Mouse (Mus musculus): ENCODE data around the gene F13a1.

F13a1 gene

GRCm38 (mm10) chr13:36953676-36954075 lies 96.4 kb downstream of the F13a1 start:
- no peak for DNase-seq (ENCODE audit: low spot score)

GRCm38 (mm10) chr13:36941891-36942290 lies 108.2 kb downstream of the F13a1 start:
- no peak for DNase-seq (ENCODE audit: low spot score)

GRCm38 (mm10) chr13:36932066-36932465 lies 118.0 kb downstream of the F13a1 start:
- DNase-seq (ENCODE audit: low spot score), result no peak

- no peak for DNase-seq (ENCODE audit: low spot score)
Observed at GRCm38 (mm10) chr13:36919737-36920136, 130.3 kb downstream of the F13a1 start.

- DNase-seq (ENCODE audit: low spot score), result no peak
Observed at GRCm38 (mm10) chr13:36903885-36904284, 146.2 kb downstream of the F13a1 start.

GRCm38 (mm10) chr13:36903447-36903846 lies 146.6 kb downstream of the F13a1 start:
- DNase-seq (ENCODE audit: low spot score), result no peak

- DNase-seq (ENCODE audit: low spot score), result no peak
Observed at GRCm38 (mm10) chr13:36901603-36902002, 148.4 kb downstream of the F13a1 start.

GRCm38 (mm10) chr13:36901016-36901415 lies 149.0 kb downstream of the F13a1 start:
- no peak for DNase-seq (ENCODE audit: low spot score)

GRCm38 (mm10) chr13:36896061-36896460 lies 154.0 kb downstream of the F13a1 start:
- DNase-seq (ENCODE audit: low spot score), result no peak

- no peak for DNase-seq (ENCODE audit: low spot score)
Observed at GRCm38 (mm10) chr13:36893762-36894161, 156.3 kb downstream of the F13a1 start.

- no peak for DNase-seq (ENCODE audit: low spot score)
Observed at GRCm38 (mm10) chr13:36892216-36892615, 157.8 kb downstream of the F13a1 start.

GRCm38 (mm10) chr13:36885973-36886372 lies 164.1 kb downstream of the F13a1 start:
- DNase-seq (ENCODE audit: low spot score), result no peak

GRCm38 (mm10) chr13:36839111-36839510 lies 210.9 kb downstream of the F13a1 start:
- no peak for DNase-seq (ENCODE audit: low spot score)
